Mouse (Mus musculus) CH12.LX (cell line): ENCODE measurements around the gene Htra2. TPM values are rescaled to one million over a fixed set of nuclear protein-coding genes. Genes with fewer than 3 reads are reported as not detected.

Source experiments
- DNase-seq: peaks from one replicate; pipeline ENCODE4 v3.0.0-alpha.2; 2013; ENCODE audit errors: extremely low read depth
- H3K27ac ChIP-seq: 2 replicates; pipeline ENCODE4 v1.5.1; 2012; ENCODE audit warnings: low read depth, mild to moderate bottlenecking, control low read depth, moderate library complexity; ENCODE audit not compliant: insufficient read depth
- H3K27me3 ChIP-seq: replicated peaks from 2 replicates; pipeline ENCODE3; 2012; ENCODE audit warnings: inconsistent platforms
- H3K36me3 ChIP-seq, 2 experiments: replicated peaks in 1 of 2; 2 replicates each; pipeline versions ENCODE3 to v1.6.1; 2012; ENCODE audit warnings: inconsistent platforms in 1 of 2, low read length in 1 of 2, mild to moderate bottlenecking in 1 of 2, mixed read lengths in 1 of 2, moderate library complexity in 1 of 2; ENCODE audit not compliant: control insufficient read depth in 1 of 2, insufficient read depth in 1 of 2
- H3K4me1 ChIP-seq, 2 experiments: 2 replicates each; pipeline ENCODE4 v1.6.1; 2012; ENCODE audit warnings: inconsistent platforms in 1 of 2, moderate library complexity in 1 of 2; ENCODE audit not compliant: insufficient read depth in 2 of 2, control insufficient read depth in 1 of 2
- H3K4me2 ChIP-seq: 2 replicates; pipeline ENCODE4 v1.6.1; 2012; ENCODE audit warnings: low read depth, mild to moderate bottlenecking, control low read depth; ENCODE audit not compliant: poor library complexity, insufficient read depth, severe bottlenecking
- H3K4me3 ChIP-seq, 3 experiments: fragments of 150-350 bp in 1 of 3; sonication (generic) in 1 of 3; replicated peaks in 1 of 3; 2 replicates each; pipeline versions ENCODE3 to v1.5.1; 2011 to 2012; ENCODE audit warnings: low read depth in 2 of 3, low read length in 2 of 3, mild to moderate bottlenecking in 2 of 3, moderate library complexity in 2 of 3, control low read depth in 1 of 3, improper control_type of control experiment in 1 of 3, inconsistent platforms in 1 of 3, mixed read lengths in 1 of 3; ENCODE audit not compliant: poor library complexity in 1 of 3
- H3K79me2 ChIP-seq: replicated peaks from 2 replicates; pipeline ENCODE4 v1.6.1; 2012; ENCODE audit warnings: mild to moderate bottlenecking, moderate library complexity; ENCODE audit not compliant: control insufficient read depth, poor library complexity, insufficient read depth, severe bottlenecking; ENCODE audit errors: extremely low read depth
- H3K9ac ChIP-seq: 2 replicates; pipeline ENCODE4 v1.6.1; 2012; ENCODE audit warnings: low read depth, mild to moderate bottlenecking, control low read depth, moderate library complexity; ENCODE audit not compliant: insufficient read depth
- H3K9me3 ChIP-seq: replicated peaks from 2 replicates; pipeline ENCODE3; 2012; ENCODE audit warnings: low read length, inconsistent platforms, mixed read lengths
- CHD1 ChIP-seq: IDR thresholded peaks from 2 replicates; pipeline ENCODE4 v1.6.1; 2012; ENCODE audit warnings: low read depth, low read length, improper control_type of control experiment, inconsistent platforms
- CHD2 ChIP-seq: IDR thresholded peaks from 2 replicates; pipeline ENCODE4 v1.6.1; 2011; ENCODE audit warnings: low read length, improper control_type of control experiment
- E2F4 ChIP-seq: IDR thresholded peaks from 2 replicates; pipeline ENCODE4 v1.6.1; 2011; ENCODE audit warnings: low read depth, low read length, improper control_type of control experiment; ENCODE audit not compliant: insufficient replicate concordance
- EP300 ChIP-seq: IDR thresholded peaks from 2 replicates; pipeline ENCODE4 v1.6.1; 2011; ENCODE audit warnings: low read length, improper control_type of control experiment
- ETS1 ChIP-seq: conservative IDR thresholded peaks from 2 replicates; pipeline ENCODE4 v1.6.1; 2012; ENCODE audit warnings: low read depth, mild to moderate bottlenecking, inconsistent platforms, low read length, improper control_type of control experiment, moderate library complexity
- GABPA ChIP-seq: IDR thresholded peaks from 2 replicates; pipeline ENCODE4 v1.6.1; 2012; ENCODE audit warnings: low read depth, low read length, improper control_type of control experiment, inconsistent platforms; ENCODE audit not compliant: insufficient replicate concordance
- KAT2A ChIP-seq: IDR thresholded peaks from 2 replicates; pipeline ENCODE4 v1.6.1; 2012; ENCODE audit warnings: low read length, improper control_type of control experiment, inconsistent platforms; ENCODE audit not compliant: insufficient replicate concordance
- MAFK ChIP-seq: IDR thresholded peaks from 2 replicates; pipeline ENCODE4 v1.6.1; 2011; ENCODE audit warnings: low read length, improper control_type of control experiment; ENCODE audit not compliant: insufficient replicate concordance
- NRF1 ChIP-seq: IDR thresholded peaks from 2 replicates; pipeline ENCODE4 v1.6.1; 2014; ENCODE audit warnings: low read depth, mild to moderate bottlenecking, inconsistent platforms, low read length, improper control_type of control experiment, moderate library complexity
- POLR2AphosphoS2 ChIP-seq: IDR thresholded peaks from 2 replicates; pipeline ENCODE4 v1.6.1; 2011; ENCODE audit warnings: low read depth, low read length, improper control_type of control experiment
- RAD21 ChIP-seq: IDR thresholded peaks from 2 replicates; pipeline ENCODE4 v1.6.1; 2011; ENCODE audit warnings: low read depth, mild to moderate bottlenecking, low read length, improper control_type of control experiment, moderate library complexity
- TBP ChIP-seq: conservative IDR thresholded peaks from 2 replicates; pipeline ENCODE4 v1.6.1; 2011; ENCODE audit warnings: low read depth, low read length, improper control_type of control experiment
- dilution Hi-C: fragments of 300-500 bp; cut with MboI; formaldehyde crosslinking; loops from 2 replicates; pipeline ENCODE4 v1.14.3; 2020; ENCODE audit warnings: low sequenced_read_pairs; ENCODE audit not compliant: extremely low pct_unique_long_range_greater_than_20kb, extremely low pct_ligation_motif_present
- in situ Hi-C: fragments of 300-500 bp; cut with MboI; formaldehyde crosslinking; loops from 3 replicates; pipeline ENCODE4 v1.14.3; 2019; ENCODE audit warnings: low sequenced_read_pairs, low pct_ligation_motif_present, low pct_unique_long_range_greater_than_20kb, mixed read lengths
- polyA plus RNA-seq: library from polyadenylated mRNA; unstranded; fragments of >175 nt; gene quantifications from 2 replicates; pipeline ENCODE4 v1.2.1, GENCODE M21; 2012; ENCODE audit warnings: low read depth; ENCODE audit not compliant: insufficient read length
- total RNA-seq, 2 experiments: library from RNA; depleted of rRNA; stranded (reverse); fragments of 300-350 nt in 1 of 2; fragments of >200 nt in 1 of 2; gene quantifications; 2 replicates each; pipeline ENCODE4 v1.2.3; 2012 to 2014

Gene Htra2
- total and polyA plus RNA-seq, 3 experiments: 113 to 185 (median 137) TPM

- in situ Hi-C loops (no loop called here), dilution Hi-C loops (no loop called here)
- Histone ChIP-seq H3K4me2 (no peak overlapping the region), H3K9ac (no peak overlapping the region), H3K27me3 (no peaks in the 10 kb centered on the region), H3K27ac (no peak overlapping the region), H3K79me2 (no peaks in the 10 kb centered on the region), H3K4me1 (no peaks in the 10 kb centered on the region), H3K9me3 (peaks cover 33% of the 10 kb centered on the region), H3K4me3 (no peak overlapping the region), H3K36me3 (peaks cover 0 to 22% of the 10 kb centered on the region in 2 experiments)
- no peak for TF ChIP-seq CHD1
- no peak for TF ChIP-seq KAT2A
- no peak for TF ChIP-seq ETS1
- TF ChIP-seq E2F4: no peak
- TF ChIP-seq RAD21: no peak
- no peak for TF ChIP-seq POLR2AphosphoS2
- TF ChIP-seq EP300: no peak
- TF ChIP-seq TBP: no peak
- TF ChIP-seq NRF1: no peak
- no peak for TF ChIP-seq CHD2
- TF ChIP-seq MAFK: no peak
- no peak for TF ChIP-seq GABPA
- no peak for DNase-seq
Measured at GRCm38 (mm10) chr6:83069488-83070246, 14.6 kb upstream of the Htra2 start.

DNA sequence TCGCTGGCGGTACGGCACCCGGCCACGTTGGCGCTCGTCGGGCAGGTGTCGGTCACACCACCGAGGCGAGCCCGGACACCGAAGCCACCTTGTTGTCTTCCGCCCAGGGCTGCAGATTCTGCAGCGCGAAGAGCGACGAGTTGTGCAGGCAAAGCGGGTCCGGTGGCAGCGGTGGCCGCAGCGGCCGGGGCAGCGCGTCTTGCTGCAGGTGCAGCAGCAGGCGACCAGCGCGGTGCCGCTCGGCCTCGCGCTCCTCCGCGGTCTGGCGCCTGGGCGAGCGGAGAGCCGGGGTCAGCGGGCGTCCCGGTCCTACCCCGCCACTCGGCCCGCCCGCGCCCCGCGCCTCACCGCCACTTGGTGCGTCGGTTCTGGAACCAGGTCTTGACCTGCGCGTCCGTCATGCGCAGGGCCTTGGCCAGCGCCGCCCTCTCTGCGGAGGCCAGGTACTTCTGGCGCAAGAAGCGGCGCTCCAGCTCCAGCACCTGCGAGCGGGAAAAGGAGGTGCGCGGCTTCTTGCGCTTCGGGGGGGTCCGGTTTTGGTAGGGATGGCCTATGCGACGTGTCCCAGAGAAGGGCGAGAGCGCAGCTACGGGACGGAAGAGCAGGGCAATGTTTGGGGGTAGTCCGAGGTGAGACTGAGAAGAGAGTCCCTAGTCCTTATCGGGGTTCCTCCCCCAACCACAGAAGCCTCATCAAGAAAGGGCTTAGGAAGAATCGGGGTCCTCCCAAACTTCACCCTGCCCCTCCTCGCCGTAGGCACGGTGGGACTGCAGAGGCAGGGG, 13.8 kb upstream of the Htra2 start:
- Histone ChIP-seq H3K4me2 (no peak overlapping the region), H3K27ac (no peak overlapping the region), H3K9ac (no peak overlapping the region), H3K79me2 (no peaks in the 10 kb centered on the region), H3K27me3 (no peaks in the 10 kb centered on the region), H3K9me3 (peaks cover 33% of the 10 kb centered on the region), H3K4me1 (no peaks in the 10 kb centered on the region), H3K36me3 (peaks cover 0 to 26% of the 10 kb centered on the region in 2 experiments), H3K4me3 (no peak overlapping the region)
- no peak for TF ChIP-seq POLR2AphosphoS2
- TF ChIP-seq RAD21: no peak
- TF ChIP-seq MAFK: no peak
- dilution Hi-C loops (no loop called here), in situ Hi-C loops (no loop called here)
- no peak for DNase-seq
